Mouse (Mus musculus) hindbrain, postnatal 0 days (tissue): ENCODE results near the gene Rnf43. TPM values are rescaled to one million over a fixed set of nuclear protein-coding genes. Genes with fewer than 3 reads are reported as not detected.

Experiments used
- ATAC-seq: fragments of 200-750 bp; cut with Nextera tagmentation; 2 replicates; pipeline ENCODE4 v1.8.0; 2017; ENCODE audit warnings: mild to moderate bottlenecking, moderate TSS enrichment, moderate library complexity
- DNase-seq: peaks from one replicate; pipeline ENCODE4 v3.0.0-alpha.2; 2015; ENCODE audit warnings: low spot score
- H3K27ac ChIP-seq: fragments of 300-500 bp; sonication (generic); 2 replicates; pipeline ENCODE4 v1.5.1; 2014; ENCODE audit warnings: mild to moderate bottlenecking
- H3K27me3 ChIP-seq: fragments of 300-500 bp; sonication (generic); 2 replicates; pipeline ENCODE4 v1.6.1; 2014; ENCODE audit warnings: low read length, mixed read lengths; ENCODE audit not compliant: insufficient read depth
- H3K36me3 ChIP-seq: fragments of 300-500 bp; sonication (generic); 2 replicates; pipeline ENCODE4 v1.6.1; 2014; ENCODE audit warnings: low read length, mixed read lengths; ENCODE audit not compliant: insufficient read depth
- H3K4me1 ChIP-seq: fragments of 300-500 bp; sonication (generic); 2 replicates; pipeline ENCODE4 v1.6.1; 2014; ENCODE audit warnings: antibody characterized with exemption, low read length, mixed read lengths; ENCODE audit not compliant: insufficient read depth
- H3K4me2 ChIP-seq: fragments of 300-500 bp; sonication (generic); 2 replicates; pipeline ENCODE4 v1.6.1; 2014; ENCODE audit warnings: low read depth, mild to moderate bottlenecking, low read length, moderate library complexity, mixed read lengths
- H3K4me3 ChIP-seq: fragments of 300-500 bp; sonication (generic); 2 replicates; pipeline ENCODE4 v1.5.1; 2014; ENCODE audit warnings: low read length
- H3K9ac ChIP-seq: fragments of 300-500 bp; sonication (generic); replicated peaks from 2 replicates; pipeline ENCODE4 v1.6.1; 2014; ENCODE audit warnings: mild to moderate bottlenecking, low read length, moderate library complexity, mixed read lengths
- H3K9me3 ChIP-seq: fragments of 300-500 bp; sonication (generic); 2 replicates; pipeline ENCODE4 v1.6.1; 2016; ENCODE audit warnings: low read length, mixed read lengths
- CTCF ChIP-seq: IDR thresholded peaks from 2 replicates; pipeline ENCODE4 v1.5.1; 2016; ENCODE audit warnings: antibody characterized with exemption, control low read depth, low read depth
- WGBS: fragments of 180-500 bp; shearing (Covaris S2); extraction: QIAGEN DNeasy Blood & Tissue Kit; methylation state at CpG from one replicate; pipeline ENCODE4 v1.1.7; 2014; 5-methylcytosine and 5-hydroxymethylcytosine counted together
- polyA plus RNA-seq: library from polyadenylated mRNA; unstranded; fragments of >200 nt; fragmentation: Nextera tagmentation; extraction: Ambion mirVana; gene quantifications from 2 replicates; pipeline ENCODE4 v1.2.1, GENCODE M21; 2015
- total RNA-seq: library from RNA; depleted of rRNA; stranded (reverse); fragments of >200 nt; gene quantifications from 2 replicates; pipeline ENCODE4 v1.2.3, GENCODE M21; 2014

Rnf43 gene
- total and polyA plus RNA-seq, 2 experiments from 2014 or later, result 0.85 to 10.7 TPM

GRCm38 (mm10) chr11:87737175-87737740 lies 74.7 kb downstream of the Rnf43 start, which contains the start of gene Supt4a:
TSS of gene Supt4a (plus strand) at chr11:87737552.
- TF ChIP-seq CTCF, result no peak
- Histone ChIP-seq H3K27ac (peak within 1 kb of the TSS; percentile 79), H3K4me3 (peak within 1 kb of the TSS; percentile 82), H3K4me2 (peak within 1 kb of the TSS; percentile 98), H3K27me3 (no peaks in the 10 kb centered on the region), H3K4me1 (peaks cover 8% of the 10 kb centered on the region), H3K9ac (peak within 1 kb of the TSS; percentile 81), H3K9me3 (no peaks in the 10 kb centered on the region), H3K36me3 (peaks cover 10% of the 10 kb centered on the region)
- WGBS, result under 1% methylated on average over 55 of the region's 57 CpGs
- peak; percentile 96 for ATAC-seq
- DNase-seq, result peak; percentile 99

- H3K4me2 ChIP-seq, result no peak overlapping the region
- no peaks in the 10 kb centered on the region for H3K9me3 ChIP-seq
- peaks cover 30% of the 10 kb centered on the region for H3K36me3 ChIP-seq
- no peaks in the 10 kb centered on the region for H3K4me1 ChIP-seq
- no peak for ATAC-seq
- no peak overlapping the region for H3K4me3 ChIP-seq
- no peak overlapping the region for H3K9ac ChIP-seq
- H3K27me3 ChIP-seq, result no peaks in the 10 kb centered on the region
- no peak for DNase-seq
- WGBS, result 93% methylated on average over 3 of the region's 3 CpGs
- H3K27ac ChIP-seq, result no peak overlapping the region
- TF ChIP-seq CTCF, result no peak
Observed at GRCm38 (mm10) chr11:87743691-87744090, 81.2 kb downstream of the Rnf43 start.

GRCm38 (mm10) chr11:87744964-87745363 lies 82.4 kb downstream of the Rnf43 start:
- Histone ChIP-seq H3K27me3 (no peaks in the 10 kb centered on the region), H3K4me3 (no peak overlapping the region), H3K9me3 (no peaks in the 10 kb centered on the region), H3K4me2 (no peak overlapping the region), H3K27ac (no peak overlapping the region), H3K9ac (no peak overlapping the region), H3K36me3 (peaks cover 30% of the 10 kb centered on the region), H3K4me1 (no peaks in the 10 kb centered on the region)
- ATAC-seq (no peak), DNase-seq (no peak)
- 89% methylated on average over 4 of the region's 4 CpGs for WGBS
- TF ChIP-seq CTCF, result no peak

- TF ChIP-seq CTCF, result no peak
- 81% methylated on average over 9 of the region's 9 CpGs for WGBS
- DNase-seq, result no peak
Observed at GRCm38 (mm10) chr11:87745632-87746555, 83.4 kb downstream of the Rnf43 start.

GRCm38 (mm10) chr11:87747312-87747711 lies 84.8 kb downstream of the Rnf43 start:
- 85% methylated on average over 5 of the region's 5 CpGs for WGBS
- peaks cover 19% of the 10 kb centered on the region for H3K36me3 ChIP-seq
- no peaks in the 10 kb centered on the region for H3K4me1 ChIP-seq
- H3K4me3 ChIP-seq, result no peak overlapping the region
- no peak overlapping the region for H3K4me2 ChIP-seq
- no peak overlapping the region for H3K9ac ChIP-seq
- no peaks in the 10 kb centered on the region for H3K9me3 ChIP-seq
- TF ChIP-seq CTCF, result no peak
- H3K27me3 ChIP-seq, result no peaks in the 10 kb centered on the region
- ATAC-seq (no peak), DNase-seq (no peak)
- H3K27ac ChIP-seq, result no peak overlapping the region

More at GRCm38 (mm10) chr11:87745632-87746555, 83.4 kb downstream of the Rnf43 start:
- Histone ChIP-seq H3K4me2 (no peak overlapping the region), H3K36me3 (peaks cover 30% of the 10 kb centered on the region), H3K9ac (no peak overlapping the region), H3K4me3 (no peak overlapping the region), H3K27ac (no peak overlapping the region), H3K27me3 (no peaks in the 10 kb centered on the region), H3K4me1 (no peaks in the 10 kb centered on the region), H3K9me3 (no peaks in the 10 kb centered on the region)
- no peak for ATAC-seq

GRCm38 (mm10) chr11:87747716-87748115 lies 85.2 kb downstream of the Rnf43 start:
- Histone ChIP-seq H3K4me2 (no peak overlapping the region), H3K27ac (no peak overlapping the region), H3K4me3 (no peak overlapping the region), H3K9me3 (no peaks in the 10 kb centered on the region), H3K27me3 (no peaks in the 10 kb centered on the region), H3K4me1 (no peaks in the 10 kb centered on the region), H3K9ac (no peak overlapping the region), H3K36me3 (peaks cover 16% of the 10 kb centered on the region)
- 91% methylated on average over 7 of the region's 7 CpGs for WGBS
- ATAC-seq, result no peak
- no peak for DNase-seq
- TF ChIP-seq CTCF, result no peak
